In genomic region chr1:71830379-71830778, GRCm38 (mm10) we compare ENCODE assay signal across 25 mouse cellular contexts.
"Had no signal": no experiment of that assay in that cellular context is flagged by ENCODE, and none has a peak within 500 bp of the region (broad histone marks: within the 10 kb centered on the region; RNA-seq: fewer than 3 reads in every experiment).

No protein-coding gene starts in this region.

- H3K36me3 ChIP-seq: heart, embryonic 12.5 days; hindbrain, embryonic 10.5 days; hindbrain, embryonic 12.5 days; intestine, embryonic 15.5 days; limb, embryonic 10.5 days; limb, embryonic 12.5 days; liver, embryonic 13.5 days; liver, embryonic 15.5 days had no signal

- H3K4me1 ChIP-seq: heart, embryonic 12.5 days; hindbrain, embryonic 10.5 days; hindbrain, embryonic 12.5 days; intestine, embryonic 15.5 days; limb, embryonic 10.5 days; limb, embryonic 12.5 days; liver, embryonic 13.5 days; liver, embryonic 15.5 days had no signal

- DNase-seq: gastrocnemius, postnatal 14 days; gastrocnemius, postnatal 36 days; heart, postnatal 14 days; heart, postnatal 36 days; kidney, adult 18-20 months; kidney, adult 8-10 months; kidney, postnatal 10 days; kidney, postnatal 25 days; kidney, postnatal 4 days; liver; liver, embryonic 13.5 days had no signal

- H3K4me3 ChIP-seq: heart, embryonic 12.5 days; hindbrain, embryonic 10.5 days; hindbrain, embryonic 12.5 days; intestine, embryonic 15.5 days; layer of hippocampus, adult 2 months; left cerebral cortex, adult 2 months; limb, embryonic 10.5 days; limb, embryonic 12.5 days; liver, embryonic 13.5 days; liver, embryonic 15.5 days had no signal

- H3K27ac ChIP-seq: hindbrain, embryonic 10.5 days; hindbrain, embryonic 12.5 days; hindbrain, embryonic 14.5 days; intestine, embryonic 15.5 days; layer of hippocampus, adult 2 months; left cerebral cortex, adult 2 months; limb, embryonic 10.5 days; limb, embryonic 12.5 days; liver, embryonic 13.5 days; liver, embryonic 15.5 days had no signal

- H3K9me3 ChIP-seq: heart, embryonic 12.5 days; hindbrain, embryonic 10.5 days; hindbrain, embryonic 12.5 days; intestine, embryonic 15.5 days; limb, embryonic 10.5 days; limb, embryonic 12.5 days; liver, embryonic 13.5 days; liver, embryonic 15.5 days had no signal

- ATAC-seq: hindbrain, embryonic 16.5 days; inflammation-experienced regulatory T-cells, adult 6 months; intestine, embryonic 15.5 days; intestine, postnatal 0 days had no signal

- H3K27me3 ChIP-seq: heart, embryonic 12.5 days; hindbrain, embryonic 12.5 days; intestine, embryonic 15.5 days; limb, embryonic 12.5 days; liver, embryonic 13.5 days; liver, embryonic 15.5 days had no signal

- H3K9ac ChIP-seq: heart, embryonic 12.5 days; hindbrain, embryonic 12.5 days; hindbrain, embryonic 14.5 days; intestine, embryonic 15.5 days; limb, embryonic 12.5 days; liver, embryonic 13.5 days; liver, embryonic 15.5 days had no signal

- H3K4me2 ChIP-seq: heart, embryonic 12.5 days; hindbrain, embryonic 12.5 days; hindbrain, embryonic 14.5 days; intestine, embryonic 15.5 days; limb, embryonic 12.5 days; liver, embryonic 11.5 days; liver, embryonic 13.5 days; liver, embryonic 15.5 days had no signal
